Mouse (Mus musculus) E14TG2a.4 (cell line): Measurements from ENCODE around the gene Il9.

Experiments
- H3K27me3 ChIP-seq: 2 replicates; pipeline ENCODE4 v1.6.1; 2014; ENCODE audit warnings: low read length, control low read depth; ENCODE audit not compliant: insufficient read depth
- H3K36me3 ChIP-seq: 2 replicates; pipeline ENCODE4 v1.6.1; 2014; ENCODE audit warnings: low read length, control low read depth; ENCODE audit not compliant: insufficient read depth
- H3K4me1 ChIP-seq: replicated peaks from 2 replicates; pipeline ENCODE4 v1.6.1; 2014; ENCODE audit warnings: low read depth, low read length, control low read depth
- H3K4me3 ChIP-seq: replicated peaks from 2 replicates; pipeline ENCODE4 v1.5.1; 2014; ENCODE audit warnings: mild to moderate bottlenecking, low read length
- H3K9me3 ChIP-seq: 2 replicates; pipeline ENCODE4 v1.6.1; 2014; ENCODE audit warnings: low read length, control low read depth
- CTCF ChIP-seq: conservative IDR thresholded peaks from 2 replicates; pipeline ENCODE4 v1.5.1; 2014; ENCODE audit warnings: low read length
- NANOG ChIP-seq: IDR thresholded peaks from 2 replicates; pipeline ENCODE4 v1.6.1; 2014; ENCODE audit warnings: borderline replicate concordance, low read length, mixed read lengths
- POU5F1 ChIP-seq: IDR thresholded peaks from 2 replicates; pipeline ENCODE4 v1.6.1; 2014; ENCODE audit warnings: low read length, borderline replicate concordance

Gene Il9

GRCm38 (mm10) chr13:56463261-56463660, 18.8 kb downstream of the Il9 start:
- TF ChIP-seq CTCF: no peak
- no peak for TF ChIP-seq POU5F1
- no peak for TF ChIP-seq NANOG
- Histone ChIP-seq H3K4me1 (no peaks in the 10 kb centered on the region), H3K9me3 (no peaks in the 10 kb centered on the region), H3K36me3 (no peaks in the 10 kb centered on the region), H3K27me3 (no peaks in the 10 kb centered on the region), H3K4me3 (no peak overlapping the region)

GRCm38 (mm10) chr13:56462791-56463190, 19.3 kb downstream of the Il9 start:
- Histone ChIP-seq H3K36me3 (no peaks in the 10 kb centered on the region), H3K27me3 (no peaks in the 10 kb centered on the region), H3K4me1 (no peaks in the 10 kb centered on the region), H3K9me3 (no peaks in the 10 kb centered on the region), H3K4me3 (no peak overlapping the region)
- TF ChIP-seq NANOG (no peak), CTCF (no peak), POU5F1 (no peak)

- Histone ChIP-seq H3K9me3 (no peaks in the 10 kb centered on the region), H3K4me1 (no peaks in the 10 kb centered on the region), H3K4me3 (no peak overlapping the region), H3K27me3 (no peaks in the 10 kb centered on the region), H3K36me3 (no peaks in the 10 kb centered on the region)
- TF ChIP-seq NANOG: no peak
- no peak for TF ChIP-seq CTCF
- no peak for TF ChIP-seq POU5F1
These were observed 20.6 kb downstream of the Il9 start for GRCm38 (mm10) chr13:56461460-56461859.

DNA sequence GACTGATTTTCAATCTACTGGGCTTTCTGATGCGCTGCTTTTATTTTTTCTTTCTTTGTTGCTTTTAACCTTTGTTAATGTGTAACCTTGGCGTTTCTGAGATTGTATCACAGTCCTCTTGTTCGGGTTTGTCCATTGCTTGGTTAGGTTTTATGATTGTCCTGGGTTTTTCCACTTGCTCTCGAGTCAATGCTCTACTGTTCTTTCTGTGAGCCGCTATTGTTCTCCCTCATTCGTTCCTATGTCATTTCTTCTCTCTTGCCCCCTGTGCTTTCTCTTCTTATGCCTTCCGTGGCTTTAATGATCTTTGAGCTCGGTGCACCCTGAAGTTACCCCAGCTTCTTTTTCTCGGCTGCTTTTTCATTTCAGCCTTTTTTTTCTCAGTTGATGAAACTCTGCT, 24.0 kb downstream of the Il9 start:
- TF ChIP-seq POU5F1 (no peak), CTCF (no peak), NANOG (no peak)
- Histone ChIP-seq H3K9me3 (no peaks in the 10 kb centered on the region), H3K4me1 (no peaks in the 10 kb centered on the region), H3K36me3 (no peaks in the 10 kb centered on the region), H3K4me3 (no peak overlapping the region), H3K27me3 (no peaks in the 10 kb centered on the region)

- Histone ChIP-seq H3K9me3 (no peaks in the 10 kb centered on the region), H3K4me3 (no peak overlapping the region), H3K27me3 (peaks cover 14% of the 10 kb centered on the region), H3K36me3 (no peaks in the 10 kb centered on the region), H3K4me1 (no peaks in the 10 kb centered on the region)
- TF ChIP-seq POU5F1: no peak
- no peak for TF ChIP-seq NANOG
- no peak for TF ChIP-seq CTCF
These were observed 32.0 kb downstream of the Il9 start for GRCm38 (mm10) chr13:56450035-56450434.

DNA sequence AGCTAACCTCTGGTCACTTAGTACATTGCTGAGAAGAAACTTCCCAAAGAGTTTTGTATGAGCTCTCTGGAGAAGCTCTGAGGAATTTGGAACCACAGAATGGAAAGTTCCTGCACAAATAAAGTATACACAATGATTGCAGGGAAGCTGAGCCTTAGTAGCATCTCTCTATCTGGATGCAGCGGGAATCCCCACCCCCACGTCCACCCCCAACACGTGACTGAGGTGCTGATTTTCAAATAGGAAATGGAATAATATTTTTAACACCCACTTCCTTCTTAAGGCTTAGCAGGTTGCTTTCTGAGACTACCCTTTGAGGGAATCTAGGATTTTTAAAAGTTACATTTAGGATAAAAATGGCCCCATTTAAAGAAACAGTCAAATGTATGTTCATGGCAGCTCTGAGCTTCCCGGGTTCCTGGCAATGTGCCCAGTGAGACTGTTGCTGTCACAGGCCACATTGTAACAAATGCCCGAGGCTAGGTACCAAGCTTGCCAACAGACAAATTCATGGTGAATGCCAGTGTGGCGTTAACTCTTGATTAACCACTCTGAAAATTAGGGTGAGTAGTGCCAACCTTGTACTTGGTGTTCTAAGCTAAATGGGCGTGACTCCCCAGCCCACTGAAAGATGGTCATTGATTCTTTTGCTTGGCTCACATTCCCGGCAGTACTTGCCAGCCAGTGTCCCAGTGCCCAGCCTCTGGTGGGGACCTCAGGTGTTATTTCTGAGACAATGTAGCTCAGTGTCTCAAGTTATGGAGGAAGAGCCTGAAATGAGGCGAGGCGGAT, 32.6 kb downstream of the Il9 start:
- H3K36me3 ChIP-seq: no peaks in the 10 kb centered on the region
- TF ChIP-seq CTCF (no peak), NANOG (no peak), POU5F1 (no peak)

DNA sequence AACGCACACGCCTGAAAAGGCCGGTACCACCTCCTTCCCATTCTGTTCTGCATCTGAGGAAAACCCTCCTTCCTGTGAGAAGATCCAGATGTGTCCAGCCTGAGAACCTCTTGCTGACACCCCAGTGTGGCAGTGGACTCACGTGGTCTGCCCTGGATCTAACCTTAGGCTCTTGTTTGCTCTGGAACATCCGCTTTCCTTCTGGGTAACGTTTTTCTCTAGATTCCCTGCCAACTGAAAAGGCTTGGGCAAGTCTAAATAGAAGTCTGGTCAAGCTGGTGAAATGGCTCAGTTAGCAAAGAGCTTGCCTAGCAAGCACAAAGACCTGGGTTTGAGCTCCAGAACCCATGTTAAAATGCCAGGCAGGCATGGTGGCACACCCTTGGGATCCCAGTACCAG, 37.0 kb downstream of the Il9 start:
- no peaks in the 10 kb centered on the region for H3K36me3 ChIP-seq
- no peaks in the 10 kb centered on the region for H3K4me1 ChIP-seq
- peaks cover 35% of the 10 kb centered on the region for H3K27me3 ChIP-seq
- H3K4me3 ChIP-seq: no peak overlapping the region
- H3K9me3 ChIP-seq: 0 out of 2 replicates have a peak, but pooled peaks cover 5% of the 10 kb centered on the region
- TF ChIP-seq POU5F1 (no peak), NANOG (no peak), CTCF (no peak)

More for the DNA sequence above, 32.6 kb downstream of the Il9 start:
- Histone ChIP-seq H3K9me3 (no peaks in the 10 kb centered on the region), H3K4me1 (no peaks in the 10 kb centered on the region), H3K4me3 (no peak overlapping the region), H3K27me3 (peaks cover 18% of the 10 kb centered on the region)

GRCm38 (mm10) chr13:56444112-56444511, 37.9 kb downstream of the Il9 start:
- no peak for TF ChIP-seq POU5F1
- TF ChIP-seq NANOG: no peak
- TF ChIP-seq CTCF: no peak
- Histone ChIP-seq H3K4me3 (no peak overlapping the region), H3K9me3 (0 out of 2 replicates have a peak, but pooled peaks cover 5% of the 10 kb centered on the region), H3K4me1 (peaks cover 1% of the 10 kb centered on the region; the same call in 1 of the 2 replicates), H3K36me3 (no peaks in the 10 kb centered on the region), H3K27me3 (peaks cover 44% of the 10 kb centered on the region)
